Mouse (Mus musculus) thymus, adult 2 months (tissue): ENCODE measurements at regions not wholly inside any gene's neighbourhood (a gene's known extent, or its start where the extent isn't known, plus 50 kb on each side); places are given as distances from the start of the nearest gene placed in this dataset.

Source experiments
- DNase-seq: peaks from one replicate; pipeline ENCODE4 v3.0.0; 2021
- H3K27ac ChIP-seq: fragments of 200-500 bp; 2 replicates; pipeline ENCODE4 v1.5.1; 2012; ENCODE audit warnings: low read length, control low read depth; ENCODE audit not compliant: control insufficient read depth, insufficient read depth
- H3K27me3 ChIP-seq: fragments of 200-500 bp; 2 replicates; pipeline ENCODE4 v1.6.1; 2012; ENCODE audit warnings: mild to moderate bottlenecking, low read length, moderate library complexity, mixed read lengths; ENCODE audit not compliant: control insufficient read depth, insufficient read depth
- H3K36me3 ChIP-seq: fragments of 200-500 bp; 2 replicates; pipeline ENCODE4 v1.6.1; 2012; ENCODE audit warnings: mild to moderate bottlenecking, low read length, moderate library complexity; ENCODE audit not compliant: control insufficient read depth, insufficient read depth
- H3K4me1 ChIP-seq: fragments of 200-500 bp; replicated peaks from 2 replicates; pipeline ENCODE4 v1.6.1; 2012; ENCODE audit warnings: low read length; ENCODE audit not compliant: control insufficient read depth, insufficient read depth
- H3K4me3 ChIP-seq: fragments of 200-500 bp; 2 replicates; pipeline ENCODE4 v1.5.1; 2012; ENCODE audit warnings: mild to moderate bottlenecking, low read length, control low read depth, moderate library complexity; ENCODE audit not compliant: control insufficient read depth, insufficient read depth
- CTCF ChIP-seq: fragments of 200-500 bp; IDR thresholded peaks from 2 replicates; pipeline ENCODE4 v1.5.1; 2012; ENCODE audit warnings: mild to moderate bottlenecking, control low read depth, low read length, moderate library complexity, borderline replicate concordance; ENCODE audit not compliant: control insufficient read depth, poor library complexity, insufficient read depth; ENCODE audit errors: extremely low read depth
- POLR2A ChIP-seq: fragments of 200-500 bp; IDR thresholded peaks from 2 replicates; pipeline ENCODE4 v1.6.1; 2012; ENCODE audit warnings: mild to moderate bottlenecking, low read length, control low read depth, moderate library complexity; ENCODE audit not compliant: control insufficient read depth, poor library complexity, insufficient read depth; ENCODE audit errors: extremely low read depth
- WGBS: fragments of 180-500 bp; shearing (Covaris S2); methylation state at CpG from one replicate; pipeline ENCODE4 v1.1.7; 2018; 5-methylcytosine and 5-hydroxymethylcytosine counted together

DNA sequence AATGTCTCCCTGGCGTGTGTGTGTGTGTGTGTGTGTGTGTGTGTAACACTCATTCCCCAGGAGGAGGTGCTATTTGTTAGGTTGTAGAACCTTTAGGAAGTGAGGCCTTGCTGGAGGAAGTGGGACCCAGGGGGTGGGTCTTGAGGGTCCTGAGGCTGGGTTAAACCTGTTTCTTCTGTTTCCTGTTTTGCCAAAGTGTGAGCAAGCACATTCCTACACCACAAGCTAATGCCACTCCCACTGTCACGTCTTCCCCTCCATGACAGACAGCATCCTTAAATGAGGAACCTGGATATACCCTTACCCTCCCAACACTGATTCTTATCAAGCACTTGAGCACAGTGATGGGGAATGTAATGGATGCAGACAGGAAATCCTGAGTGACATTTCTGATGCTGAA, 91.5 kb upstream of the Kctd3 start:
- no peaks in the 10 kb centered on the region for H3K36me3 ChIP-seq
- H3K4me3 ChIP-seq = no peak overlapping the region
- WGBS = 35% methylated on average over 2 of the region's 2 CpGs
- DNase-seq = no peak
- TF ChIP-seq POLR2A = no peak
- no peak for TF ChIP-seq CTCF
- H3K27ac ChIP-seq = no peak overlapping the region
- H3K4me1 ChIP-seq = no peaks in the 10 kb centered on the region
- H3K27me3 ChIP-seq = no peaks in the 10 kb centered on the region

DNA sequence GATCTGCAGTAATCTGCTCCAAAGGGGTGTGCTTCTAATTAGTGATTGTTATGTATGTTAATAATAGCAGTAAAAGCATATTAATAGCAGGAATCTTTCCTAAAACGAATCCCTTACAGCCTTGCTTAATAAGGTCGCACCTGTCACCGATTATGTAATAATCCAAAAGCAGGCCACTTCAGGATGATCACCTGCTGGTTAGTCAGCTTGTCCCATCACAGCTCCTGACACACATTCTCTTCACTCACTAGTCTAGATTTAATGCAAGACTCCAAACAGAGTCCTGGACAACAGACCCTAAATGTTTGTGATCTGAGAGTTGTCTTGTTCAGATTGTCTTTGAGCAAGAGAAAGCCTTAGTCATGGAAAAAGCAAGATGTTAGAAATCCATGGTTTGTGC, 85.2 kb upstream of the Kctd3 start:
- H3K4me3 ChIP-seq = no peak overlapping the region
- no peak for DNase-seq
- TF ChIP-seq POLR2A (no peak), CTCF (no peak)
- no peaks in the 10 kb centered on the region for H3K27me3 ChIP-seq
- WGBS = 96% methylated on average over 3 of the region's 3 CpGs
- H3K4me1 ChIP-seq = no peaks in the 10 kb centered on the region
- no peaks in the 10 kb centered on the region for H3K36me3 ChIP-seq
- no peak overlapping the region for H3K27ac ChIP-seq

DNA sequence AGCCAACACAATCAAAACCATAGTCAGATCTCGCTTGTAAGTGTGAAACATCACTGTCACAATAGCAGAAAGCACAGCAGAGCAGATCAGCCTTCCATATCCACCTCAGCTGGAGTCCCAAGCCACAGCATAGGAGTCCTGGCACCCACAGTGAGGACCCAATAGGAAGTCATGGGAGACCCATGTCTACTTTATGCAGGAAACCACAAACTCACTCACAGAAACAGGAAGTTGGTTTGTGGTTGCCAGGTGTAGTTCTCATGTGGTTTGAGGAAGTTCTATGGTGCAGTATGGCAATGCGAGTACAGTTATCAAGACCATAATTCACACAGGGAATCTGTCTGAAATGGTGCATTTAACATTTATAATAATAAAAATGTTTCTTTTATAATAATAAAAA, 77.6 kb upstream of the Kctd3 start:
- Histone ChIP-seq H3K36me3 (no peaks in the 10 kb centered on the region), H3K27ac (no peak overlapping the region), H3K27me3 (no peaks in the 10 kb centered on the region), H3K4me1 (peaks cover 6% of the 10 kb centered on the region), H3K4me3 (no peak overlapping the region)
- WGBS = 4% methylated on average over 2 of the region's 2 CpGs
- TF ChIP-seq POLR2A (no peak), CTCF (no peak)
- peak; percentile 55 for DNase-seq

- TF ChIP-seq POLR2A (no peak), CTCF (no peak)
- Histone ChIP-seq H3K36me3 (no peaks in the 10 kb centered on the region), H3K4me3 (no peak overlapping the region), H3K27ac (no peak overlapping the region), H3K27me3 (no peaks in the 10 kb centered on the region), H3K4me1 (peaks cover 6% of the 10 kb centered on the region)
- WGBS = 42% methylated on average over 2 of the region's 2 CpGs
- DNase-seq = no peak
Observed at GRCm38 (mm10) chr1:189081267-189081666, 73.6 kb upstream of the Kctd3 start.

DNA sequence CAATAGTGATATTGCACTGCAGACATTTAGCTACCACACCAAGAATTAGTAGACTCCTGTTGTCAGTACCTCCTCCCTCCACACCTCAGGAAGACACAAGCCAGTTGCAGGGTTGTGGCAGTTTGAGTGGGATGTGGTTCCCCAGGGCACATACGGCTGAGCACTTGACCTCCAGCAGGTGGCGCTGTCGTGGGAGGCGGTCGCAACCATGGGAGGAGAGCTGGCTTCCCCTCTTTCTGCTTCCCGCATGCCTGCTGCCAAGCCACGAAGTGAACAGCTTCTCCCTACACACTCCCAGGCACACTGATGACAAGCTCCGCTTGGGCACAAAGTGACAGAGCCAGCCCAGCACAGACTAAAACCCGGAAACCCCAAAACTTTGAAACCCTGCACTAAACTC, 73.2 kb upstream of the Kctd3 start:
- Histone ChIP-seq H3K36me3 (no peaks in the 10 kb centered on the region), H3K27me3 (no peaks in the 10 kb centered on the region), H3K4me1 (peaks cover 4% of the 10 kb centered on the region), H3K4me3 (no peak overlapping the region), H3K27ac (no peak overlapping the region)
- DNase-seq = peak; percentile 20
- TF ChIP-seq CTCF = no peak
- TF ChIP-seq POLR2A = no peak
- 21% methylated on average over 9 of the region's 9 CpGs for WGBS

GRCm38 (mm10) chr1:189079451-189080410, 72.1 kb upstream of the Kctd3 start:
- no peak for DNase-seq
- no peak overlapping the region for H3K4me3 ChIP-seq
- H3K27ac ChIP-seq = no peak overlapping the region
- WGBS = 76% methylated on average over 11 of the region's 11 CpGs
- no peaks in the 10 kb centered on the region for H3K4me1 ChIP-seq
- TF ChIP-seq CTCF (no peak), POLR2A (no peak)
- H3K36me3 ChIP-seq = no peaks in the 10 kb centered on the region
- no peaks in the 10 kb centered on the region for H3K27me3 ChIP-seq
